Comparison of ENCODE assay signal across 7 mouse cellular contexts in genomic region chr17:34952378-34953040, GRCm38 (mm10). TPM values are rescaled to one million over a fixed set of nuclear protein-coding genes. Genes with fewer than 3 reads are reported as not detected.
DNase-seq lines count a peak whose midpoint lies in the region; ATAC-seq lines count a peak whose summit lies in the region.

No protein-coding gene starts in this region.

- WGBS in intestine, embryonic 15.5 days, result under 1% methylated on average over 23 of the region's 23 CpGs
- WGBS in midbrain, embryonic 10.5 days, result under 1% methylated on average over 23 of the region's 23 CpGs

- intact Hi-C loops in left cerebral cortex, postnatal 4 days (cut with DNase I), result no loop called here

- peak overlapping the region; percentile 89 for H3K9ac ChIP-seq in intestine, embryonic 15.5 days

- peak overlapping the region; percentile 77 for H3K4me3 ChIP-seq in intestine, embryonic 15.5 days (replicated peaks)
- peak overlapping the region; percentile 78 for H3K4me3 ChIP-seq in midbrain, embryonic 10.5 days

- no peaks in the 10 kb centered on the region for H3K9me3 ChIP-seq in intestine, embryonic 15.5 days
- no peaks in the 10 kb centered on the region for H3K9me3 ChIP-seq in midbrain, embryonic 10.5 days (replicated peaks)

- no peaks in the 10 kb centered on the region for H3K27me3 ChIP-seq in intestine, embryonic 15.5 days (replicated peaks)
- peaks cover 32% of the 10 kb centered on the region for H3K27me3 ChIP-seq in midbrain, embryonic 10.5 days (ENCODE audit: low read depth, poor library complexity, severe bottlenecking)

- peaks cover 7% of the 10 kb centered on the region; the same call in 1 of the 2 replicates for H3K4me1 ChIP-seq in intestine, embryonic 15.5 days (replicated peaks)
- peaks cover 11% of the 10 kb centered on the region for H3K4me1 ChIP-seq in midbrain, embryonic 10.5 days

- DNase-seq in adrenal gland, postnatal 25 days, result peak; percentile 80
- DNase-seq in embryo, embryonic 11.5 days (ENCODE audit: low read depth, low spot score), result peak; percentile 73
- peak; percentile 79 to 84 for DNase-seq in gastrocnemius, postnatal 4 days (ENCODE audit: low spot score in 2 of 2)
- DNase-seq in left cerebral cortex, postnatal 4 days, result peak; percentile 86
- DNase-seq in midbrain, embryonic 10.5 days (ENCODE audit: low spot score), result peak; percentile 86
- peak; percentile 76 for DNase-seq in skeletal muscle tissue, adult 2 months (ENCODE audit: low read depth, low spot score)

- peak; percentile 75 for ATAC-seq in intestine, embryonic 15.5 days

- H3K4me2 ChIP-seq in intestine, embryonic 15.5 days (replicated peaks), result peak overlapping the region; percentile 55

- H3K27ac ChIP-seq in intestine, embryonic 15.5 days, result peak overlapping the region; percentile 82
- peak overlapping the region; percentile 99 for H3K27ac ChIP-seq in midbrain, embryonic 10.5 days (replicated peaks)

- peaks cover 8% of the 10 kb centered on the region for H3K36me3 ChIP-seq in intestine, embryonic 15.5 days
- H3K36me3 ChIP-seq in midbrain, embryonic 10.5 days, result peaks cover 25% of the 10 kb centered on the region

RNA-seq across cellular contexts. Expression of gene Hspa1b, which starts 6.5 kb away (rescaled TPM):
- total RNA-seq in adrenal gland, postnatal 25 days (2021), result 29.0 and 79.3 TPM in 2 replicates
- total RNA-seq in gastrocnemius, postnatal 4 days (2021), result 1 to 10 TPM; 3.7 to 4.0 TPM
- polyA plus RNA-seq in intestine, embryonic 15.5 days (2015; fragmentation: Nextera tagmentation; extraction: Ambion mirVana), result 0.43 TPM in 2 replicates
- total RNA-seq in left cerebral cortex, postnatal 4 days (2021), result 1 to 10 TPM; 1.6 to 2.3 TPM
- polyA plus RNA-seq in midbrain, embryonic 10.5 days (2016; fragmentation: Nextera tagmentation; extraction: Ambion mirVana), result 0.19 TPM in 1 of 2 replicates, not detected in the other

RNA-seq across cellular contexts. Expression of gene Gm20481, which starts 17.2 kb away (rescaled TPM):
- total RNA-seq in adrenal gland, postnatal 25 days (2021), result not detected in 2 replicates
- total RNA-seq in gastrocnemius, postnatal 4 days (2021), result not detected
- polyA plus RNA-seq in intestine, embryonic 15.5 days (2015; fragmentation: Nextera tagmentation; extraction: Ambion mirVana), result not detected in 2 replicates
- total RNA-seq in left cerebral cortex, postnatal 4 days (2021), result not detected
- polyA plus RNA-seq in midbrain, embryonic 10.5 days (2016; fragmentation: Nextera tagmentation; extraction: Ambion mirVana), result 0.27 TPM in 1 of 2 replicates, not detected in the other

RNA-seq across cellular contexts. Expression of gene Hspa1a, which starts 19.4 kb away (rescaled TPM):
- total RNA-seq in adrenal gland, postnatal 25 days (2021), result 18.9 and 33.6 TPM in 2 replicates
- 1 to 10 TPM; 3.2 to 4.4 TPM for total RNA-seq in gastrocnemius, postnatal 4 days (2021)
- polyA plus RNA-seq in intestine, embryonic 15.5 days (2015; fragmentation: Nextera tagmentation; extraction: Ambion mirVana), result 6.2 and 6.3 TPM in 2 replicates
- 1 to 10 TPM; 3.1 to 5.2 TPM for total RNA-seq in left cerebral cortex, postnatal 4 days (2021)
- polyA plus RNA-seq in midbrain, embryonic 10.5 days (2016; fragmentation: Nextera tagmentation; extraction: Ambion mirVana), result 1.3 and 1.6 TPM in 2 replicates

RNA-seq across cellular contexts. Expression of gene Hspa1l, which starts 20.0 kb away (rescaled TPM):
- total RNA-seq in adrenal gland, postnatal 25 days (2021), result 0.27 TPM in 1 of 2 replicates, not detected in the other
- total RNA-seq in gastrocnemius, postnatal 4 days (2021), result 1 to 10 TPM; 5.8 to 6.1 TPM
- polyA plus RNA-seq in intestine, embryonic 15.5 days (2015; fragmentation: Nextera tagmentation; extraction: Ambion mirVana), result 0.16 and 0.78 TPM in 2 replicates
- total RNA-seq in left cerebral cortex, postnatal 4 days (2021), result under 1 TPM in 1 of 2 experiments, not detected in 1; 0.22 TPM
- polyA plus RNA-seq in midbrain, embryonic 10.5 days (2016; fragmentation: Nextera tagmentation; extraction: Ambion mirVana), result 0.71 and 0.81 TPM in 2 replicates

RNA-seq across cellular contexts. Expression of gene Neu1, which starts 21.5 kb away (rescaled TPM):
- 26.1 and 27.6 TPM in 2 replicates for total RNA-seq in adrenal gland, postnatal 25 days (2021)
- total RNA-seq in gastrocnemius, postnatal 4 days (2021), result 10 to 100 TPM; 10.8 to 10.9 TPM
- 118 and 134 TPM in 2 replicates for polyA plus RNA-seq in intestine, embryonic 15.5 days (2015; fragmentation: Nextera tagmentation; extraction: Ambion mirVana)
- total RNA-seq in left cerebral cortex, postnatal 4 days (2021), result 10 to 100 TPM; 18.8 to 19.1 TPM
- polyA plus RNA-seq in midbrain, embryonic 10.5 days (2016; fragmentation: Nextera tagmentation; extraction: Ambion mirVana), result 16.1 and 19.2 TPM in 2 replicates

Comparison
In these comparisons a context has a peak if more than half of its experiments do, and no peak if none do; other contexts are left out.
1. Peak in every context shown above with its lines: DNase-seq, ATAC-seq, H3K4me3 ChIP-seq and H3K27ac ChIP-seq.